Mouse (Mus musculus) yolk sac, embryonic 10.5 days (tissue): ENCODE measurements around the gene Pced1b.
"Not testable (repeated sequence)": the region's sequence is repeated elsewhere in the genome, so short reads cannot be mapped to it uniquely, and the experiment has no call there.

Experiments used
- DNase-seq: peaks from one replicate; pipeline ENCODE4 v3.0.0-alpha.2; 2017; ENCODE audit warnings: low spot score

The Pced1b gene

GRCm38 (mm10) chr15:97342336-97342735, 95.4 kb downstream of the Pced1b start:
- DNase-seq = no peak

- DNase-seq = peak; percentile 57
Measured at GRCm38 (mm10) chr15:97342945-97343344, 96.0 kb downstream of the Pced1b start.

- DNase-seq = no peak
Measured at GRCm38 (mm10) chr15:97343921-97344320, 97.0 kb downstream of the Pced1b start.

- DNase-seq = no peak
Measured at GRCm38 (mm10) chr15:97345110-97345509, 98.2 kb downstream of the Pced1b start.

- peak; percentile 60 for DNase-seq
Measured at GRCm38 (mm10) chr15:97345917-97346316, 99.0 kb downstream of the Pced1b start.

- no peak for DNase-seq
Measured at GRCm38 (mm10) chr15:97346413-97346812, 99.5 kb downstream of the Pced1b start.

- no peak for DNase-seq
Measured at GRCm38 (mm10) chr15:97346897-97347296, 100.0 kb downstream of the Pced1b start.

GRCm38 (mm10) chr15:97348566-97349315, 101.8 kb downstream of the Pced1b start:
- DNase-seq = no peak

- DNase-seq = no peak
Measured at GRCm38 (mm10) chr15:97350528-97350927, 103.6 kb downstream of the Pced1b start.

- DNase-seq = no peak
Measured at GRCm38 (mm10) chr15:97351016-97351415, 104.1 kb downstream of the Pced1b start.

GRCm38 (mm10) chr15:97351681-97352080, 104.8 kb downstream of the Pced1b start:
- DNase-seq = no peak

- DNase-seq = peak; percentile 62
Measured at GRCm38 (mm10) chr15:97355676-97356303, 108.9 kb downstream of the Pced1b start.

GRCm38 (mm10) chr15:97357016-97357415, 110.1 kb downstream of the Pced1b start:
- no peak for DNase-seq

GRCm38 (mm10) chr15:97360842-97361770, 114.2 kb downstream of the Pced1b start:
- no peak for DNase-seq

- DNase-seq = no peak
Measured at GRCm38 (mm10) chr15:97361771-97362171, 114.9 kb downstream of the Pced1b start.

- DNase-seq = not testable (repeated sequence)
Measured at GRCm38 (mm10) chr15:97364271-97364670, 117.4 kb downstream of the Pced1b start.

- DNase-seq = no peak
Measured at GRCm38 (mm10) chr15:97364968-97365367, 118.1 kb downstream of the Pced1b start.

GRCm38 (mm10) chr15:97368035-97368608, 121.2 kb downstream of the Pced1b start:
- no peak for DNase-seq

- no peak for DNase-seq
Measured at GRCm38 (mm10) chr15:97368631-97369030, 121.7 kb downstream of the Pced1b start.

GRCm38 (mm10) chr15:97369144-97369543, 122.2 kb downstream of the Pced1b start:
- DNase-seq = peak; percentile 42

- no peak for DNase-seq
Measured at GRCm38 (mm10) chr15:97370880-97371279, 124.0 kb downstream of the Pced1b start.

GRCm38 (mm10) chr15:97372043-97372442, 125.1 kb downstream of the Pced1b start:
- not testable (repeated sequence) for DNase-seq
